Mouse (Mus musculus) gastrocnemius, adult 18-20 months (tissue): ENCODE results near the gene Sdhb. TPM values are rescaled to one million over a fixed set of nuclear protein-coding genes. Genes with fewer than 3 reads are reported as not detected.

Source experiments
- DNase-seq: peaks from one replicate; pipeline ENCODE4 v3.0.0; 2021; ENCODE audit warnings: low spot score
- total RNA-seq, 2 experiments: library from RNA; stranded (reverse); gene quantifications; 2 replicates each; pipeline ENCODE4 v1.2.3; 2021

The Sdhb gene
- total RNA-seq, 2 experiments from 2014 or later, result 630 to 677 TPM

DNA sequence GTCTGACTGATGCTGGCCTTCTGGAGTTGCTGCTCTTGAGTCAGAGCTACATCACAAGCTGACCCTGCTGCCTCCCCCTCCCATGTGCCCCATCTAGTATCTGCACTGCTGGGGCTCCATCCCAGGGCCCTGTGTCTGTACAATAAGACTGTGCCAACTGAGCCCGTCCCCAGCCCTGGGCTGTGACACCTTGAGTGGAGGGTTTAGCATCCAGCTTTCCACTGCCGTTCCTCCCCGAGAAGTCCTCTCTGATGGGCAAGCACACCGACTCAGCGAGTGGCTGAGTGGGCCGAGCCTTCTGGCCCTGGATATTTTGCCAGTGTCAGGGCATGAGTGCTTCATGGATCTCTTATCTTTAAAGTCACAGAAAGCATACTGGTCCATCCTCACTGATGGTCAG lies 13.4 kb downstream of the Sdhb start:
- DNase-seq, result no peak

- DNase-seq, result no peak
Observed at GRCm38 (mm10) chr4:140975356-140975755, 14.4 kb downstream of the Sdhb start.

DNA sequence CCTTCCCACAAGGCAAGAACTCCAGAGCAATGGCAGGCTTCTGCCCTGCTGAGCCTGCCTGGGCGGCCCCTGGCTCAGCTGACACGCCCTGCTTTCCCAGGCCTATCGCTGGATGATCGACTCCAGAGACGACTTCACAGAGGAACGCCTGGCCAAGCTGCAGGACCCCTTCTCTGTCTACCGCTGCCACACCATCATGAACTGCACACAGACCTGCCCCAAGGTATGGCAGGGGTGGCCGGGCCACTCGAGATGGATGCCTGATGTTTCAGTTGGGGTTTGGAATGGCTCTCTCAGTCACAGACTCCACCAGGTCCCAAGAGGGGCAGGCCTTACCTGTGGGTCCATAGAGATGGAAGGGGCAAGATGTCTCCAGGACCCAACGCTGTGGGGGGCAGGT lies 16.3 kb downstream of the Sdhb start:
- DNase-seq, result no peak

DNA sequence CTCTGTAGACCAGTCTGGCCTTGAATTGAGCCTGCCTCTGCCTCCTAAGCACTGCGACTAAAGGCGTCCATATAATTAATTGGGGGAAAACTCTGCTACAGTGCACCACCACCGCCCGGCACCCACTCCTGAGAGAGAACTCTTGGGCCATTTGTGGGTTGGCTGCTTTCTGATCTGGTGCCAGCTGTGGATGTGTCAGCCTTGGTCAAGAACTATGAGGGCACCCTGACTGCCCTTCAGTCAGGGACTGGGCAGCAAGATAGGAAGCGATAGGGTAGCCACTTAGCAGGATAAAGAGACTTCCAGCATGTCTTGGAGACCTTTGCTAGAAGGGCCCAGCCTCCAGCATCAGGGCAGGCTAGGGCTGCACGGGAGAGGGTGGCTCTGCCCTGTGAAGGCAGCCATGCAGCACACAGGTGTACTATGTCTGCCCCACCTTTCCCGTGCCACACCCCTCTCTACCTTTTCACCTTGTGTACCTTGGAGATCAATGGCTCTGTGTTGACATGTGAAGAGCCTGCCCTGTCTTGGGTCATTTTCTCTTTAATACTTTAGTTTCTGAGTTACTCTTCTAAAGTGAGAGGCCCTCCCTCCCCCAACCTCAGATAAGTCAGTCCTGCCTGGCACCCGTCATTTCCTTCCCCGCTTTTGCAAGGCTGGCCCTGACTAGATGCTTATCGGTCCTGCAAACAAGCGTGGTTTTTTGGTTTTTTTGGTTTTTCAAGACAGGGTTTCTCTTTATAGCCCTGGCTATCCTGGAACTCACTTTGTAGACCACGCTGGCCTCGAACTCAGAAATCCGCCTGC lies 17.1 kb downstream of the Sdhb start:
- DNase-seq, result no peak

GRCm38 (mm10) chr4:140981605-140982004 lies 20.6 kb downstream of the Sdhb start:
- DNase-seq, result no peak

DNA sequence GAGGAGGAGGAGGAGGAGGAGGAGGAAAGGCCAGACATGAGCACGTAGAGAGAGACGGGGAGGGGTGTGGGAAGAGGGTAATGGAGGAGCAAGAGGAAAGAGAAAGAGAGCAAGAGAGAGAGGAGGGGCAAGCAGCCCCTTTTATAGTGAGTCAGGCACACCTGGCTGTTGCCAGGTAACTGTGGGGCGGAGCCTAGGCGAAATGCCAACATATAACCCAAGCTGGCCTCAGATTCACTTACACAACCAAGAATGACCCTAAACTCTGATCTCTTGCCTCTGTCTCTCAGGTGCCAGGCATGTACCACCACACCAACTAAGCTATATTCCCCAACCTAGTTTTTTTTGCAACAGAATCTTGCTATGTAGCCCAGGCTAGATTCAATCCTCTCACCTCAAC lies 21.8 kb downstream of the Sdhb start:
- no peak for DNase-seq

DNA sequence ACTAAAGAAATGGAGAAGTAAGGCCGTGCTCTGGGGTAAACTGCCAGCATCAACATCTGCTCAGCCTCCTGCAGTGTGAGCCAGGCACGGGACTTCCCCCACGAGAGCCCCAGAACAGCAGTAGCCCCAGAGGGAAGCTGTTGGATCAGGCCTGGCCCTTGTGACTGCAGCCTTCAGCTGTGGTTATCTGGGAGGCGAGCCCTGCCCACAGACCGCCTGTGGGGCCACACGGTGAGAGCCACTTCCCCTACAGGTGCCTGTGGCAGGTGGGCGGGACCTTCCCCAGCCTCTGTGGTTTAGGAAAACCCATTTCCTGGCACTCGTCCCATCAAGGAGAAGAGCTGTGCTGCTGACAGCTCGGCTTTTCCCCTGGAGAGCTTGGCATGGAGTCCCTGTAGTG lies 22.4 kb downstream of the Sdhb start:
- peak; percentile 45 for DNase-seq

GRCm38 (mm10) chr4:140984544-140984943 lies 23.5 kb downstream of the Sdhb start:
- DNase-seq, result no peak

GRCm38 (mm10) chr4:140986024-140986710 lies 25.2 kb downstream of the Sdhb start:
- DNase-seq, result no peak

- DNase-seq, result peak; percentile 89
Observed at GRCm38 (mm10) chr4:140986711-140987395, 25.9 kb downstream of the Sdhb start, which contains the start of gene Atp13a2. Gene Atp13a2 (plus strand): TSS chr4:140986873.

DNA sequence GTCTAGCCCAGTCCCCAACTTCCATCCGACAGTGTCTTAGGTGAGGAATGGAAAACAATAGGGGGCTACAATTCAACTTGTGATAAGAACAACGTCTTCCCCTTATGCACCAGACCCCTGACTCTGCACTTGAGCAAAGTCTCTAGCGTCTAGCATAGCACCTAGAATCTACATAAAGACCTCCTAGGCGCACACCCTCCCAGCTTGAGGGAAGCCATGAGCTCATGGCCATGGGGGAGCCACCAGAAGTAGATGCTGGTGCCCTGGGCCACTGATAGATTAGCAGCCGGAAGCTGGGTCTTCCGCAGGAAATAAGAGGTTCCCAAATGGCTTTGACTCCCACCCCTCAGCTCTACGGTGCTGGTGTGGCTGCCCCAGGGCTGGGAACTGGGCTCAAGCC lies 26.5 kb downstream of the Sdhb start:
- DNase-seq, result no peak

DNA sequence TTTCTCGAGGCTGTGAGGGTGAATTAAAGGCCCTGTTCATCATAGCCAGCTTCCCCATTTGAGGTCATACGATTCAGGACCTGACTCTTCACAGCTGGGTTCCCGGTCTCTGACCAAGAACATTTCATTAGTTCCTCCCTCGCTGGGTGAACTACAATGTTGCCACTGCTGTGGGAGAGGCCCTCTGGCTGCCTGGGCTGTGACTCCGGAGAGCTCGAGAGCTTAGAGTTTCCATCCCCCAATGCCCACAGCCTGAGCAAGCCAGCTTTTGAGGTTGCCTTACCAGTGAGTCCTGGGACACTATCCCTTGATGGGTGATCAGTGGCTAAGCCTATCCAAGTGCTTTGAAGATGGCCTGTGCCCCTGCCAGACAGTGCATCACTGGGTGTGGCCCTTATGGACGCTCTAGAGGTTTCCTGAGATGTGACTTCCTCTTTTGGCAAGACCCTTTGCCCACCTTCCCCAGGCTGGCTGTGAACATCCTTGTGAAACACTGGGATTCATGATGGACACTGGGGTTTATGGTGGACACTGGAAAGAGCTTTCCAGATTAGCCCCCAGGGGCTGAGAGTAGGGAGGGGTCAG lies 27.8 kb downstream of the Sdhb start:
- DNase-seq, result no peak

GRCm38 (mm10) chr4:140989447-140989846 lies 28.4 kb downstream of the Sdhb start:
- no peak for DNase-seq

- no peak for DNase-seq
Observed at GRCm38 (mm10) chr4:140992215-140992614, 31.2 kb downstream of the Sdhb start.

DNA sequence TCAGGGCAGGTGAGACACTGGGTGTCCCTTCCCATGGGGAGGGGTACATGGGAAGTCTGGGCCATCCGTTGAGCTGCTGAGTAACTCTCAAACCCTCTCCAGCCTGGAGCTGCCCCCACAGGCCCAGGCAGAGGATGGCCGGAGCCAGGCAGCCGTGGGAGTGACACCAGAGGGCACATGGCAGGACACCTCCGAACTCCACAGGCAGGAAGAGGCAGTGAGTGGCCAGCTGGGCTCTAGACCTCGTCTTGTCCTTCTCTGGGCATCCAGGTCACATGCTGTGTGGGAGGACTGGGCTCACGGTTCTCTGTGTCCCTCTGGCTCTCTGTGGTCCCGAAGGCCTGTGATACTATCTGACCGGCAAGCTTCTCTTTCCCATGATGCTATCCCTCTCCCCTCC lies 32.8 kb downstream of the Sdhb start:
- DNase-seq, result no peak

GRCm38 (mm10) chr4:140995811-140996210 lies 34.8 kb downstream of the Sdhb start:
- no peak for DNase-seq

DNA sequence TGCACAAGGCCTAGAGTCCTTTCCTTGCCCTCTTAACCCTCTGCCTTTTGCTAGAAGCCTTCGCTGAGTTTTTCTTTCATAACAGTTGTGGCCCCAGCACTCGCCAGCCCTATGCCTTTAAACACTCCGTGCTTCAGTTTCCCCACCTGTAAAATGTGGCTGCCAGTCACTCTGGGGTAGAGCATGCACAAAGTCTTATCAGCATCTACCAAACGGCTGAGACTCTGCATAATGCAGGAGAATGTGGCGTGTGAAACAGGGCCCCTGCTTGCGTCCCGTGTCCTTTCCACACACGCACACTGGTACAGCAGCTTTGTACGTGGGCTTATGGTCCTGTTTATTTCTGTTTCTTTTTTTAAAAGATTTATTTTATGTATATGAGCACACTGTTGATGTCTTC lies 35.8 kb downstream of the Sdhb start:
- DNase-seq, result no peak

DNA sequence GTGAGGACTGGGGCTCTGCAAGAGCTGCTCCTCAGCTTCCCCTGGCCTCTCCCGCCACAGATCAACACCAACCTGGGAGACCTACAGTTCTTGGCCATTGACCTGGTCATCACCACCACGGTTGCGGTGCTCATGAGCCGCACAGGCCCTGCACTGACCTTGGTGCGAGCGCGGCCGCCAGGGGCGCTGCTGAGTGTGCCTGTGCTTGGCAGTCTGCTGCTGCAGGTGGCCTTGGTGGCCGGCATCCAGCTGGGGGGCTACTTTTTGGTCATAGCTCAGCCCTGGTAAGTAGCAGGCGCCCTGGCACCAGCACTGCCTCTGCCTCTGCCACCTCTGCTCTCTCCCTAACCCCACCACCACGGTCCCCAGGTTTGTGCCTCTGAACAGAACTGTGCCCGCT lies 45.0 kb downstream of the Sdhb start:
- DNase-seq, result no peak

DNA sequence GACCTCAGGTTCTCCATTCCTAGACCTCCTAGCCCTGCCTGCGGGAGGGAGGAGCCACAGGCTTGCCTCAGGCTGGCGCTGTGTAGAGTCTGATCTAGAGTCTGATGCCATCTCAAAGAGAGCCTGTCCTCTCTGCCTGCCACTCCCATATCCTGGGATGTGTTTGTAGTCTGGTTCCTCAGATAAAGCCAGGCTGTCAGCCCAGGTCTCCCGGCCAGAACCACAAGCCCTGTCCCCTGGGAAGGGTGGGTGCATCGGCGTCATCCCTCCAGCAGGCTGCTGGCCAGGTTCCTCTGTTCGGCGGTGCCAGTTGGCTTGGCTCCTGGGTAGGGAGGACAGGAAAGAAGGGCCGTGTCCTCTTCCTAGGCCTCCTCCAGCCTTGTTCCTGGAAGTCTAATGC lies 47.0 kb downstream of the Sdhb start:
- peak; percentile 57 for DNase-seq

DNA sequence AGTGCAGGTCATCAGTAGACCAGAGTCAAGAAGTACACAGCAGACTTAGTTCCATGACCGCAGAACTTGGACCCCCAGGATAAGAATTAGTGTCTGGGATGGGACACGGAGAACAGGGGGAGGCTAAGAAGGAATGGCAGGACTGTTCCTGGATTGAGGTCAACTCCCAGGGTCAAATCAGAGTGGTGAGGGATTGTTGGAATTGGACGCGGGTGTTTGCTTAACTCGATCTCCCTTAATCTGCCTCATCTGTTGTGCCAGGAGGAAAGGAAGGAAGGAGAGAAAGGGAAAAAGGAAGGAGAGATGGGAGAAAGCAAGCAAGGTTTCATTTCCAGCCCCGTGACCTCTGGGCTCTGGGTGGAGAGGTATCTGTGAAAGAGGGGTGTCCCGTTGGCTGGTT lies 49.1 kb downstream of the Sdhb start, which contains the start of gene Mfap2:
TSS of gene Mfap2 (plus strand) at position 301 of the 400 bp plus-strand sequence.
- no peak for DNase-seq

- DNase-seq, result no peak
Observed at GRCm38 (mm10) chr4:141010526-141010925, 49.5 kb downstream of the Sdhb start.

GRCm38 (mm10) chr4:141010941-141011429 lies 50.0 kb downstream of the Sdhb start:
- DNase-seq, result peak; percentile 32
